Mouse (Mus musculus) monocyte, adult 59 days (primary cell): ENCODE data around the gene Prss2. TPM values are rescaled to one million over a fixed set of nuclear protein-coding genes. Genes with fewer than 3 reads are reported as not detected.

Source experiments
- total RNA-seq, 2 experiments: library from RNA; stranded (reverse); gene quantifications; one replicate each; pipeline ENCODE4 v1.2.4; 2023

Gene Prss2
- 1 to 10 TPM in 1 of 2 experiments, not detected in 1; 1.8 TPM for total RNA-seq

DNA sequence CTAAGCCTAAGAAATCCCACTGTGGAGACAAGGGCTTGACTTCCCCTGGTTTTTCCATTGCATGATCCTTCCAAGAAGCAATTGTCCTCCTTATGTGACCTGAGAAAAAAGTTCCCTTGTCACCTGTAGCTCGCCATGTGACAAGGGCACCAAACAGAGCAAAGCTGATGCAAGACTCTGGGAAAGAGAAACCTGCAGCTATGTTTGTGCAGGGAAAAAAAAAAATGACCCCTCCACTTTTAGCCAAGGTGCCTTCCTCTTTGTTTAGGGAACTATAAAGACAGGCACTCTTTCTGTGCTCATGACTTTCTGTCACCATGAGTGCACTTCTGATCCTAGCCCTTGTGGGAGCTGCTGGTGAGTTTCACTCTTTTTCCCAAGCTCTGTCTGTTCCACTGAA, at the start of gene Prss2:
Prss2 (plus strand) TSS at position 301 of the 400 bp plus-strand sequence.

Other genes starting within 250 kb of the Prss2 start
- not detected for gene Try4, start 219.5 kb upstream of the Prss2 start, total RNA-seq
- gene Try5, start 204.9 kb upstream of the Prss2 start, total RNA-seq = 1 to 10 TPM in 1 of 2 experiments, not detected in 1; 1.4 TPM
- not detected for gene Try10, start 167.7 kb upstream of the Prss2 start, total RNA-seq
- not detected for gene Prss3, start 144.1 kb upstream of the Prss2 start, total RNA-seq
- gene Gm5771, start 129.4 kb upstream of the Prss2 start, total RNA-seq = not detected
- gene Gm10334, start 75.6 kb upstream of the Prss2 start, total RNA-seq = not detected
- gene Prss1, start 62.9 kb upstream of the Prss2 start, total RNA-seq = not detected
- 1 to 10 TPM; 1.0 to 1.1 TPM for gene Ephb6, start 83.7 kb downstream of the Prss2 start, total RNA-seq
- not detected for gene Trpv6, start 114.6 kb downstream of the Prss2 start, total RNA-seq
- not detected for gene Trpv5, start 159.0 kb downstream of the Prss2 start, total RNA-seq
- gene Llcfc1, start 162.6 kb downstream of the Prss2 start, total RNA-seq = not detected
- 1 to 10 TPM in 1 of 2 experiments, not detected in 1; 1.5 TPM for gene Kel, start 182.6 kb downstream of the Prss2 start, total RNA-seq